Mouse (Mus musculus) heart, adult 11 months (tissue): ENCODE results near the gene Retreg1.

Experiments used
- DNase-seq: peaks from one replicate; pipeline ENCODE4 v3.0.0; 2022

The Retreg1 gene

GRCm38 (mm10) chr15:25843086-25843991 lies at the start of gene Retreg1:
Gene Retreg1 (plus strand): TSS chr15:25843180.
- DNase-seq = peak; percentile 98

- DNase-seq = no peak
Measured at GRCm38 (mm10) chr15:25794123-25794522, 48.9 kb upstream of the Retreg1 start.

GRCm38 (mm10) chr15:25795496-25795895 lies 47.5 kb upstream of the Retreg1 start:
- no peak for DNase-seq

GRCm38 (mm10) chr15:25796353-25796752 lies 46.6 kb upstream of the Retreg1 start:
- no peak for DNase-seq

- peak; percentile 87 for DNase-seq
Measured at GRCm38 (mm10) chr15:25797179-25797578, 45.8 kb upstream of the Retreg1 start.

- no peak for DNase-seq
Measured at GRCm38 (mm10) chr15:25797888-25798287, 45.1 kb upstream of the Retreg1 start.

- peak; percentile 64 for DNase-seq
Measured at GRCm38 (mm10) chr15:25801726-25802125, 41.3 kb upstream of the Retreg1 start.

- DNase-seq = peak; percentile 41
Measured at GRCm38 (mm10) chr15:25802194-25802593, 40.8 kb upstream of the Retreg1 start.

GRCm38 (mm10) chr15:25803111-25803510 lies 39.9 kb upstream of the Retreg1 start:
- peak; percentile 83 for DNase-seq

GRCm38 (mm10) chr15:25805336-25806110 lies 37.5 kb upstream of the Retreg1 start:
- DNase-seq = peak; percentile 93

- DNase-seq = peak; percentile 79
Measured at GRCm38 (mm10) chr15:25806363-25806762, 36.6 kb upstream of the Retreg1 start.

GRCm38 (mm10) chr15:25806878-25807277 lies 36.1 kb upstream of the Retreg1 start:
- peak; percentile 53 for DNase-seq

- DNase-seq = peak; percentile 86
Measured at GRCm38 (mm10) chr15:25808677-25809460, 34.1 kb upstream of the Retreg1 start.

- peak; percentile 72 for DNase-seq
Measured at GRCm38 (mm10) chr15:25809669-25810068, 33.3 kb upstream of the Retreg1 start.

- DNase-seq = peak; percentile 90
Measured at GRCm38 (mm10) chr15:25811834-25812250, 31.1 kb upstream of the Retreg1 start.

- no peak for DNase-seq
Measured at GRCm38 (mm10) chr15:25812479-25812878, 30.5 kb upstream of the Retreg1 start.

GRCm38 (mm10) chr15:25814535-25814934 lies 28.4 kb upstream of the Retreg1 start:
- no peak for DNase-seq

GRCm38 (mm10) chr15:25817191-25817590 lies 25.8 kb upstream of the Retreg1 start:
- no peak for DNase-seq

GRCm38 (mm10) chr15:25821981-25822380 lies 21.0 kb upstream of the Retreg1 start:
- no peak for DNase-seq

GRCm38 (mm10) chr15:25822656-25823055 lies 20.3 kb upstream of the Retreg1 start:
- DNase-seq = no peak

- no peak for DNase-seq
Measured at GRCm38 (mm10) chr15:25826531-25826961, 16.4 kb upstream of the Retreg1 start.

- peak; percentile 94 for DNase-seq
Measured at GRCm38 (mm10) chr15:25828464-25828863, 14.5 kb upstream of the Retreg1 start.

- DNase-seq = no peak
Measured at GRCm38 (mm10) chr15:25830426-25830825, 12.6 kb upstream of the Retreg1 start.
